Mouse (Mus musculus): ENCODE measurements around the gene Dennd1b. TPM values are rescaled to one million over a fixed set of nuclear protein-coding genes. Genes with fewer than 3 reads are reported as not detected.

Dennd1b gene
- polyA plus RNA-seq, 1 experiment from 2014 or later = 6.1 TPM

DNA sequence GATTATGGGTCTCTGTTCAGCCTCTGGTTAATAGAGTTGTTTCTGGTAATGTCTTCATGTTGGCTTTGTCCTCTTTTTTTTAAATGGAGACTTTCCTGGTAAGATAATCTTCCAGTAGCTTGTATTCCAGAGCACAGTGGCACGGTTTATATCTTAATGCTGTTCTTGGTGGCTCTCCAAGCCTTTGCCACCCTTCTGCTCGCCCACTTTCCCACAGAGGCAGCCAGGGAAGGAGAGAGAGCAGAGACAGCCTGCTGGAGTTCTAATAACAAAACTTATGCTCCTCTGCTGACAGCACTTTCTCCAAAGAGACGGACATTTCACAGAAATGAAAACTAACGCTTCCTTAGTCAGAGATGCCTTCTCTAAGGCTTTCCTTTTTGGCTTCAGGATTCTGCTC lies 6.8 kb downstream of the Dennd1b start:
- no peak for ATAC-seq
- H3K9me3 ChIP-seq (replicated peaks; ENCODE audit: control insufficient read depth, low read length) = no peaks in the 10 kb centered on the region
- H3K4me2 ChIP-seq (ENCODE audit: low read length) = no peak overlapping the region
- no peaks in the 10 kb centered on the region; the same call in 1 of the 2 replicates for H3K4me1 ChIP-seq (ENCODE audit: control insufficient read depth, insufficient read depth, low read length)
- WGBS = 81% methylated on average over 4 of the region's 4 CpGs
- no peak overlapping the region for H3K27ac ChIP-seq (ENCODE audit: low read depth, low read length)
- no peaks in the 10 kb centered on the region for H3K36me3 ChIP-seq (ENCODE audit: control insufficient read depth, insufficient read depth, low read length)
- H3K4me3 ChIP-seq (ENCODE audit: low read depth, low read length) = no peak overlapping the region
- H3K27me3 ChIP-seq (replicated peaks; ENCODE audit: control insufficient read depth, insufficient read depth, low read length) = no peaks in the 10 kb centered on the region
- no peak for DNase-seq (ENCODE audit: low spot score)
- H3K9ac ChIP-seq (ENCODE audit: low read length) = no peak overlapping the region

DNA sequence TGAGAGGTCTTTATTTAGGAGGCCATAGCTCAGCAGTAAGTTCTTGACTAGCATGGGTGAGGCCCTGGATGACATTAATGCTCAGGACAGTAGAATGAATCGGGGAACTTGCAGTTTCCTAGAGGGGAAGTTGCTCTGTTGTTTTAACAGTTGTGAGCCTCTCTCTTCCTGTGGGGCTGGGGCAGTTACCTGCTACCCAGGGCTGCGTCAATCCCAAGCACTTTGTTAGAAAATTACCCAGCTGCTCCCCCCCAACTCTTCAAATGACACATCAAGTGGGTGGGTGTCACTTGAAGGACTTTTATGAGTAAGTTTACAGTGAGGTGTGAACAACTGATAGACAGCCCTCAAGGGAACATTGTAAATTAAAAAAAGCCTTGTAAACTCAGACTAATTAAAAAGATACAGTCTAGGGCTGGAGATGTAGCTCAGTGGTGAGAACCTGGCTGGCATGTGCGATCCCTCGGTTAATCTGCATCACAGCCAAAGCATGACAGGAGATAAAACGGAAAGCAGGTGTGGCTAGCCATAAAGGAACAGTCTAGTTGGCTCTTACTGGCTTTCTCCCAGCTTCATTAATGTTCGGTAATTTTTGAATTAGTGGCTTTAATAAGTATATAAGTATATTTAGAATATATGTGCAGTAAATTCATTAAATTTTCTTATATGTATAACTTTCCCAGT lies 10.4 kb downstream of the Dennd1b start:
- ATAC-seq (peak; percentile 40), DNase-seq (ENCODE audit: low spot score) (peak; percentile 17)
- H3K4me1 ChIP-seq (ENCODE audit: control insufficient read depth, insufficient read depth, low read length) = no peaks in the 10 kb centered on the region
- H3K9ac ChIP-seq (ENCODE audit: low read length) = no peak overlapping the region
- 65% methylated on average over 6 of the region's 6 CpGs for WGBS
- no peak overlapping the region for H3K4me3 ChIP-seq (ENCODE audit: low read depth, low read length)
- no peaks in the 10 kb centered on the region for H3K9me3 ChIP-seq (replicated peaks; ENCODE audit: control insufficient read depth, low read length)
- no peak overlapping the region for H3K27ac ChIP-seq (ENCODE audit: low read depth, low read length)
- no peak overlapping the region for H3K4me2 ChIP-seq (ENCODE audit: low read length)
- 0 out of 2 replicates have a peak, but pooled peaks cover under 1% of the 10 kb centered on the region for H3K36me3 ChIP-seq (ENCODE audit: control insufficient read depth, insufficient read depth, low read length)
- H3K27me3 ChIP-seq (replicated peaks; ENCODE audit: control insufficient read depth, insufficient read depth, low read length) = no peaks in the 10 kb centered on the region

DNA sequence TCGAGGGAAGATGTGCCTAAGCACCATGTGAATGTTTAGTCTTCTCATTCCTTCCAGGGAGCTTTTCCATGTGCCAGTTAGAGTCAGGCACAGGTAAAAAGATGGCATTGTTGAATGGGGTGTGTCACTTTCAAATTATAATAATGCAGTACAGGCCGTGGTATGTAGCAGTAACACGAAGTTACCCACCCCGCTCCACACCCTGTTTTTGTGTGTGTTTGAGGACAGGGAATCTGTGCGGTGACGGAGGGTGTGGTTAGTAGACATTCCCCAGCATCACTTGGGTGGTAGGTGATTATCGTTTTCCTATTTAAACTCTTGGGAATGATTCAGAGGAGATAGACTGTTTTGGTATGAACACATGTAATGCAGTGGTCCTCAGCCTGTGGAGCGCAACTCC lies 11.6 kb downstream of the Dennd1b start:
- Histone ChIP-seq H3K9ac (ENCODE audit: low read length) (no peak overlapping the region), H3K36me3 (ENCODE audit: control insufficient read depth, insufficient read depth, low read length) (0 out of 2 replicates have a peak, but pooled peaks cover 2% of the 10 kb centered on the region), H3K4me2 (ENCODE audit: low read length) (no peak overlapping the region), H3K4me1 (ENCODE audit: control insufficient read depth, insufficient read depth, low read length) (no peaks in the 10 kb centered on the region), H3K9me3 (replicated peaks; ENCODE audit: control insufficient read depth, low read length) (no peaks in the 10 kb centered on the region), H3K27me3 (replicated peaks; ENCODE audit: control insufficient read depth, insufficient read depth, low read length) (no peaks in the 10 kb centered on the region), H3K4me3 (ENCODE audit: low read depth, low read length) (no peak overlapping the region), H3K27ac (ENCODE audit: low read depth, low read length) (no peak overlapping the region)
- no peak for ATAC-seq
- 93% methylated on average over 8 of the region's 8 CpGs for WGBS
- DNase-seq (ENCODE audit: low spot score) = no peak

DNA sequence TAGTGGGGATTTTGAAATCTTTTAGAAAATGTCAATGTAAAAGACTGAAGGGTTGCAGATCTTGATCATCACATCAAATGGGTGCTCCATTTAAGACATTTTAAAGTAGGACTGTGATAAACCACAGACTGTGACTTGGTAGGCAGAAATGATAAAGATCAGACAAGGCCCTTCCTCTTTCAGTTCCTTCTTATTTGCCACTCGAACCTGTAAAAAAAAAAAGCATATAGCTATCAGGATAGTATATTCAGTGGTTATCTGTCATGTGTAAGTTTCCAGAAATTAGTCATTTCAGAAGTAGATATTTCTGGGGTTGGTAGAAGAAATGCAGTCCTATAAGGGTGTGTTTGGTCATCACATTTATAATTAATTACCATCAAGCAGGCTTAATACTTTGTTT lies 12.7 kb downstream of the Dennd1b start:
- no peaks in the 10 kb centered on the region for H3K4me1 ChIP-seq (ENCODE audit: control insufficient read depth, insufficient read depth, low read length)
- 0 out of 2 replicates have a peak, but pooled peaks cover 2% of the 10 kb centered on the region for H3K36me3 ChIP-seq (ENCODE audit: control insufficient read depth, insufficient read depth, low read length)
- no peak overlapping the region for H3K4me3 ChIP-seq (ENCODE audit: low read depth, low read length)
- no peak overlapping the region for H3K27ac ChIP-seq (ENCODE audit: low read depth, low read length)
- H3K9ac ChIP-seq (ENCODE audit: low read length) = no peak overlapping the region
- DNase-seq (ENCODE audit: low spot score) (no peak), ATAC-seq (no peak)
- no peaks in the 10 kb centered on the region for H3K27me3 ChIP-seq (replicated peaks; ENCODE audit: control insufficient read depth, insufficient read depth, low read length)
- WGBS = 83% methylated on average over 1 of the region's 1 CpGs
- no peaks in the 10 kb centered on the region for H3K9me3 ChIP-seq (replicated peaks; ENCODE audit: control insufficient read depth, low read length)
- H3K4me2 ChIP-seq (ENCODE audit: low read length) = no peak overlapping the region

DNA sequence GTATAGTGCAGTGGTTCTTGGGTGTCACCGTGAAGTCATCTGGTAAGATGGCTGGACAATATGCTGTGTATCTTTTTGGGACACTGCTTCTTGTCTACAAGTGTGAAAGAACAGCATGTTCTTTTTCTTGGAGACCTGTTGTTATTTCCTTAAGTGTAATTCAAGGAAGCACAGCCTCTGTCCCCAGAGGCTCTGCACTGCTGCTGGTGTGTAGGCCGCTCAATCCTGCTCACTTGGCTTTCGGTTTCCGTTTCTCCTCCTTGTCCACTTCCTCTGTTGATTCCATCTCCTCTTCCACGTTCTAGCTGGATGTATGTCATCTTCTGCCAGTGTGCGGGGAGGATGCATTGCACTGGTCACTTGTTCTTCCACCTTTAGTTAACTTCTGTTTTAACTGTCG lies 19.0 kb downstream of the Dennd1b start:
- no peak for DNase-seq (ENCODE audit: low spot score)
- WGBS = 73% methylated on average over 7 of the region's 7 CpGs
- Histone ChIP-seq H3K36me3 (ENCODE audit: control insufficient read depth, insufficient read depth, low read length) (0 out of 2 replicates have a peak, but pooled peaks cover 2% of the 10 kb centered on the region), H3K4me1 (ENCODE audit: control insufficient read depth, insufficient read depth, low read length) (peaks cover 15% of the 10 kb centered on the region), H3K27ac (ENCODE audit: low read depth, low read length) (no peak overlapping the region), H3K4me2 (ENCODE audit: low read length) (no peak overlapping the region), H3K9ac (ENCODE audit: low read length) (no peak overlapping the region), H3K4me3 (ENCODE audit: low read depth, low read length) (no peak overlapping the region), H3K9me3 (replicated peaks; ENCODE audit: control insufficient read depth, low read length) (no peaks in the 10 kb centered on the region), H3K27me3 (replicated peaks; ENCODE audit: control insufficient read depth, insufficient read depth, low read length) (no peaks in the 10 kb centered on the region)
- no peak for ATAC-seq

DNA sequence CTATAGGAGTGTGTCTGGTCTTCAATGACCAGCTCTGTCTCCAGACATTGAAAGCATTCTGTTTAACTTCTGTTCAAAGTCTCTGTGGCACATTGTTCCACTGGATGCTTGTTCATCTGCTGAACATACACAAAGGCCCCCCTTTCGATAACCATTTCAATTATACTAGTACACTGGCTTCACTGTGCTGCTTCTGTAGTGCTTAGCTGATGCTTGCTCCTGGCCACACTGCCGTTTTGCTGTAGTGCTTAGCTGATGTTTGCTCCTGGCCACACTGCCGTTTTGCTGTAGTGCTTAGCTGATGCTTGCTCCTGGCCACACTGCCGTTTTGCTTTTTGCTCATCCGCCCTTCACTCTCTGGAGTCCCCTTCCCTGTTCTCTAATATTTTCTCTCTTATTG lies 19.4 kb downstream of the Dennd1b start:
- no peaks in the 10 kb centered on the region for H3K9me3 ChIP-seq (replicated peaks; ENCODE audit: control insufficient read depth, low read length)
- H3K4me2 ChIP-seq (ENCODE audit: low read length) = no peak overlapping the region
- peaks cover 15% of the 10 kb centered on the region for H3K4me1 ChIP-seq (ENCODE audit: control insufficient read depth, insufficient read depth, low read length)
- H3K36me3 ChIP-seq (ENCODE audit: control insufficient read depth, insufficient read depth, low read length) = 0 out of 2 replicates have a peak, but pooled peaks cover 2% of the 10 kb centered on the region
- DNase-seq (ENCODE audit: low spot score) (no peak), ATAC-seq (0 out of 2 replicates have a peak, but pooled peaks have one; percentile 19)
- 50% methylated on average over 5 of the region's 5 CpGs for whole genome bisulfite sequencing
- H3K9ac ChIP-seq (ENCODE audit: low read length) = no peak overlapping the region
- no peak overlapping the region for H3K4me3 ChIP-seq (ENCODE audit: low read depth, low read length)
- H3K27me3 ChIP-seq (replicated peaks; ENCODE audit: control insufficient read depth, insufficient read depth, low read length) = no peaks in the 10 kb centered on the region
- H3K27ac ChIP-seq (ENCODE audit: low read depth, low read length) = no peak overlapping the region

DNA sequence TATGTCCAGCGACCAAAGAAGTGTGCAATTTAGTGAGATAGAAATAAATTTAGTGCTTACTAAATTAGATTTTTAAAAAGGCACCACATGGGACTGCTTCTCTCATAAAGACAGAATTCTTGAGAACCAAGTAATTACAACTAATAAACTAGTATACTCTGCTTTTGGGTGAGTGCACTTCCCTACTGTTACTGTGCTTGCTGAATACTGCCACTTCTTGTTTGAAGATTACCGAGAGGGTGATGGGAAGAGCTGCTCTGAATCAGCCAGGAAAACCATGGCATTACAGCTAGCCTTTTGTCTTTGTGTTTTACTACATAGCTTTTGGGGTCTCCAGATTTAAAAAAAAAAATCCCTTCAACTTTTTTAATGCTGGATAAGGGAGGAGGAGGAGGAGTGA lies 19.8 kb downstream of the Dennd1b start:
- Histone ChIP-seq H3K9ac (ENCODE audit: low read length) (no peak overlapping the region), H3K36me3 (ENCODE audit: control insufficient read depth, insufficient read depth, low read length) (0 out of 2 replicates have a peak, but pooled peaks cover 2% of the 10 kb centered on the region), H3K9me3 (replicated peaks; ENCODE audit: control insufficient read depth, low read length) (no peaks in the 10 kb centered on the region), H3K27ac (ENCODE audit: low read depth, low read length) (no peak overlapping the region), H3K4me1 (ENCODE audit: control insufficient read depth, insufficient read depth, low read length) (peaks cover 15% of the 10 kb centered on the region), H3K27me3 (replicated peaks; ENCODE audit: control insufficient read depth, insufficient read depth, low read length) (no peaks in the 10 kb centered on the region), H3K4me2 (ENCODE audit: low read length) (no peak overlapping the region), H3K4me3 (ENCODE audit: low read depth, low read length) (no peak overlapping the region)
- DNase-seq (ENCODE audit: low spot score) (no peak), ATAC-seq (peak; percentile 45; the same call in 1 of the 2 replicates)
- WGBS = 32% methylated on average over 2 of the region's 2 CpGs

DNA sequence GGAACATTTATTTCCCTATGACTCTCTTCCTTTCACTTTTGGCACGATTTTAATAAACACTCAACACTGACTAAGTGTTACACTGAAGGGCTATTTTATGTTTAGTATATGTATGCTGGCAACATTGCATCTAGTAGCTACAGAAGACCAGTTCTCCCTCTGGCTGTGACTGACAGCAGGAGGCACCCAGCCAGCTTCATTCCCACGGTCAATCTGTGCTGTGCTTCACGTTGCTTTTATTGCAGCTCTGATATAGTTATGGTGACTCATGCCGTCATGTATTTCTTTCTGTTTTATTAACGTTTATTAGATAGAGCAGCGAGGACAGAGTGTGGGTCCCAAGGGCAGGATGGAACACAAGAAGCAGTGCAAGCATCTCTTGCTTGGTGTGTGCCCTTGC lies 20.2 kb downstream of the Dennd1b start:
- Histone ChIP-seq H3K27me3 (replicated peaks; ENCODE audit: control insufficient read depth, insufficient read depth, low read length) (no peaks in the 10 kb centered on the region), H3K9me3 (replicated peaks; ENCODE audit: control insufficient read depth, low read length) (no peaks in the 10 kb centered on the region), H3K4me2 (ENCODE audit: low read length) (no peak overlapping the region), H3K36me3 (ENCODE audit: control insufficient read depth, insufficient read depth, low read length) (0 out of 2 replicates have a peak, but pooled peaks cover 2% of the 10 kb centered on the region), H3K27ac (ENCODE audit: low read depth, low read length) (no peak overlapping the region), H3K4me3 (ENCODE audit: low read depth, low read length) (no peak overlapping the region), H3K4me1 (ENCODE audit: control insufficient read depth, insufficient read depth, low read length) (peaks cover 15% of the 10 kb centered on the region), H3K9ac (ENCODE audit: low read length) (no peak overlapping the region)
- ATAC-seq (peak; percentile 57), DNase-seq (ENCODE audit: low spot score) (peak; percentile 41)
- 53% methylated on average over 6 of the region's 6 CpGs for WGBS

DNA sequence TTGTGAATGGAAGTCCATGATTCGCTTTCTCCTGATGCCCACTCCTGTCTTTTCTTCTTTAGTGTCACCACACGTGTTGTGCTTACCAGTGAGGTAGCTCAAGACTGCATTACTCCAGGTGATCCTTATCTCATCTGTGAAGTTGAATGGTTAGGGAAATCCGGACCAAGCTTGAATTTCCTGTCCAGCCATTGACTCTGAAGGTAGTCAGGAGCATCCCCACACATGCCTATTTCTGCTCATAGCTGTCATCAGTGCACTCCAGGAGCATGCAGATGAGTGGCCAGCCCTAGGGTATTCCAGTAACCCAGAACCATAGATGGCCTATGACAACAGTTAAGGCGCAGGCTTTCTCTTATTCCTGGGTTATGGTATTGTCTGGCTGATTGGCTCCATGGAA lies 20.9 kb downstream of the Dennd1b start:
- Histone ChIP-seq H3K4me2 (ENCODE audit: low read length) (no peak overlapping the region), H3K27me3 (replicated peaks; ENCODE audit: control insufficient read depth, insufficient read depth, low read length) (no peaks in the 10 kb centered on the region), H3K4me3 (ENCODE audit: low read depth, low read length) (no peak overlapping the region), H3K4me1 (ENCODE audit: control insufficient read depth, insufficient read depth, low read length) (peaks cover 15% of the 10 kb centered on the region), H3K36me3 (ENCODE audit: control insufficient read depth, insufficient read depth, low read length) (no peaks in the 10 kb centered on the region), H3K27ac (ENCODE audit: low read depth, low read length) (no peak overlapping the region), H3K9ac (ENCODE audit: low read length) (no peak overlapping the region), H3K9me3 (replicated peaks; ENCODE audit: control insufficient read depth, low read length) (no peaks in the 10 kb centered on the region)
- DNase-seq (ENCODE audit: low spot score) (no peak), ATAC-seq (no peak)
- 93% methylated on average over 4 of the region's 4 CpGs for whole genome bisulfite sequencing
